ENCODE assay signal across 19 mouse cellular contexts in the genomic region with DNA sequence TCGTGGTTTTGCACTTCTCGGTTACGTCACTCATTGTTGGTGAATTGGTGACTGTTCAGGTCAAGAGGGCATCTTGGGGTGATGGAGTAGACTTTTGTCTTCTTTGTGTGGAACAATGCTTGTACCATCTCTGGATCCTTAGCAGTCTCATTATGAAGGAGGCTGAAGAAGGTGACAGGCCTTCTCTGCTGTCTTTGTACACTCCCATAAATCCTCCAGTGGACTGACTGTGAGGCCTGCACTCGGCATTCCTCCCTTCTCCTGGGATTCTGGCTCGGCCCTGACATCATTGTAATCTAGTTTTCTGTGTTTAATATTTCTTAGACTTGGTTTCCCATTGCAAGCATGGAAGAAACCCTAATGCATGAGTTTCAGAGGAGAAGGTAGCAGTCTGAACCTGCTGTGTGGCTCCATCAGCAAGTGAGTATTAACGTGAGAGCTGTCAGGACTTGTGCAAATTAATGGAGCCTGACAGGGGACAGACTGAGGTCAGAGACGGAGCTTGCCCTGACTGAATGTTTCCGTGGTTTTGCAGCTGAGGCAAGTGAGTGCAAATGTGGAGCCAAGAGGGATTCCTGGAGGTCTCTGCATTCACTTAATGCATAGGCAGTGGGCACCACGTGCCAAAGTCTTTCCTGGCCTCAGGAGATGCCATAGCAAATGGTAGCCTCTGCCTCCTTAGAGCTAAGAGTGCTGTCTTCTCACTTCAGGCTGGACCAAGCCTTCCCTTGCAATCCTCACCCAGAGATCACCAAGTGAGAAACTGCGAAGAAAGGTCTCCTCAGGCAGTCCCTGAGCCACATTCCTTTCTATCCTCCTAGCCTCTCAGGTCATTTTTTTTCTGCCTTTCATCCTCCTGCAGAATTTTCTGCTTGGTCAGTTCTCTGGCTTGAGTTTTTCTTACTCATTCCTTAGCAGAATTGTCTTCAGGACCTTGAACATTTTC.
DNase-seq lines count a peak whose midpoint lies in the region; ATAC-seq lines count a peak whose summit lies in the region.
"Had no signal": no experiment of that assay in that cellular context is flagged by ENCODE, and none has a peak within 500 bp of the region (broad histone marks: within the 10 kb centered on the region; RNA-seq: fewer than 3 reads in every experiment).

No protein-coding gene starts in this region.

- no peaks in the 10 kb centered on the region for H3K9me3 ChIP-seq in hindbrain, embryonic 12.5 days (replicated peaks)
- H3K9me3 ChIP-seq in kidney, embryonic 15.5 days (replicated peaks), result no peaks in the 10 kb centered on the region
- H3K9me3 ChIP-seq in limb, embryonic 12.5 days, result no peaks in the 10 kb centered on the region
- H3K9me3 ChIP-seq: liver, embryonic 15.5 days had no signal

- H3K9ac ChIP-seq in hindbrain, embryonic 12.5 days, result 0 out of 2 replicates have a peak overlapping the region, but pooled peaks have one; percentile 27
- H3K9ac ChIP-seq in kidney, embryonic 15.5 days, result no peak overlapping the region
- H3K9ac ChIP-seq in limb, embryonic 12.5 days (replicated peaks), result no peak overlapping the region
- H3K9ac ChIP-seq: liver, embryonic 15.5 days had no signal

- WGBS in hindbrain, embryonic 12.5 days, result 34% methylated on average over 10 of the region's 10 CpGs
- 31% methylated on average over 10 of the region's 10 CpGs for WGBS in kidney, embryonic 15.5 days
- 48% methylated on average over 10 of the region's 10 CpGs for WGBS in limb, embryonic 12.5 days

- no peaks in the 10 kb centered on the region for H3K36me3 ChIP-seq in hindbrain, embryonic 12.5 days
- no peaks in the 10 kb centered on the region for H3K36me3 ChIP-seq in kidney, embryonic 15.5 days
- peaks cover 4% of the 10 kb centered on the region; the same call in 1 of the 2 replicates for H3K36me3 ChIP-seq in limb, embryonic 12.5 days
- H3K36me3 ChIP-seq: liver, embryonic 15.5 days had no signal

- H3K4me2 ChIP-seq in hindbrain, embryonic 12.5 days (replicated peaks), result no peak overlapping the region
- H3K4me2 ChIP-seq in kidney, embryonic 15.5 days, result no peak overlapping the region
- no peak overlapping the region for H3K4me2 ChIP-seq in limb, embryonic 12.5 days
- H3K4me2 ChIP-seq: liver, embryonic 15.5 days had no signal

- peak; percentile 11 for DNase-seq in kidney, adult 18-20 months
- no peak for DNase-seq in kidney, adult 11 months
- DNase-seq in spleen, adult 12 weeks (ENCODE audit: low spot score), result no peak
- DNase-seq in layer of hippocampus, adult 8-10 months (ENCODE audit: low spot score in 2 of 2), result no peak
- DNase-seq: adrenal gland, postnatal 10 days; cerebellum, adult 9-10 months; embryo, embryonic 11 days; heart, postnatal 10 days; left cerebral cortex, postnatal 4 days; lung, postnatal 14 days; right cerebral cortex, postnatal 14 days; thymus, postnatal 36 days had no signal

- H3K27ac ChIP-seq in hindbrain, embryonic 12.5 days, result peak overlapping the region; percentile 30; the same call in 1 of the 2 replicates
- peak overlapping the region; percentile 80 for H3K27ac ChIP-seq in kidney, embryonic 15.5 days
- H3K27ac ChIP-seq in limb, embryonic 12.5 days, result no peak overlapping the region; the same call in 1 of the 2 replicates
- H3K27ac ChIP-seq: liver, embryonic 15.5 days had no signal

- peaks cover 7% of the 10 kb centered on the region for H3K4me1 ChIP-seq in hindbrain, embryonic 12.5 days
- peaks cover 24% of the 10 kb centered on the region for H3K4me1 ChIP-seq in kidney, embryonic 15.5 days
- H3K4me1 ChIP-seq in limb, embryonic 12.5 days (replicated peaks), result peaks cover 21% of the 10 kb centered on the region
- H3K4me1 ChIP-seq: liver, embryonic 15.5 days had no signal

- H3K4me3 ChIP-seq in hindbrain, embryonic 12.5 days, result no peak overlapping the region
- H3K4me3 ChIP-seq in kidney, embryonic 15.5 days (replicated peaks), result no peak overlapping the region
- no peak overlapping the region for H3K4me3 ChIP-seq in limb, embryonic 12.5 days (replicated peaks)
- H3K4me3 ChIP-seq: liver, embryonic 15.5 days; myocyte had no signal

- H3K27me3 ChIP-seq in hindbrain, embryonic 12.5 days, result no peaks in the 10 kb centered on the region
- H3K27me3 ChIP-seq in kidney, embryonic 15.5 days, result no peaks in the 10 kb centered on the region
- no peaks in the 10 kb centered on the region for H3K27me3 ChIP-seq in limb, embryonic 12.5 days
- H3K27me3 ChIP-seq: liver, embryonic 15.5 days had no signal

- ATAC-seq in hindbrain, embryonic 12.5 days (ENCODE audit: low FRiP score), result no peak
- peak; percentile 89 for ATAC-seq in kidney, embryonic 15.5 days (replicated peaks; ENCODE audit: low FRiP score)
- peak; percentile 63; the same call in 1 of the 2 replicates for ATAC-seq in limb, embryonic 12.5 days (ENCODE audit: insufficient number of reproducible peaks, insufficient read depth, low FRiP score, low TSS enrichment, low read depth)
- ATAC-seq in erythroid progenitor cell, adult 5-6 weeks (replicated peaks; ENCODE audit: low FRiP score, poor library complexity, severe bottlenecking), result no peak
- ATAC-seq: CD4-positive, CD25-positive, alpha-beta regulatory T cell, adult 4 months had no signal

Comparison
In these comparisons a context has a peak if more than half of its experiments do, and no peak if none do; other contexts are left out.
1. ATAC-seq: peak in kidney, embryonic 15.5 days (single experiment) and limb, embryonic 12.5 days (single experiment); none in hindbrain, embryonic 12.5 days (single experiment) and erythroid progenitor cell, adult 5-6 weeks (single experiment).